Mouse (Mus musculus) forebrain, embryonic 14.5 days (tissue): ENCODE measurements around the gene Bmpr1b. TPM values are rescaled to one million over a fixed set of nuclear protein-coding genes. Genes with fewer than 3 reads are reported as not detected.
"Not testable (repeated sequence)": the region's sequence is repeated elsewhere in the genome, so short reads cannot be mapped to it uniquely, and the experiment has no call there.

Experiments
- ATAC-seq: fragments of 200-750 bp; cut with Nextera tagmentation; 2 replicates; pipeline ENCODE4 v1.8.0; 2017; ENCODE audit warnings: mild to moderate bottlenecking, moderate library complexity
- DNase-seq: peaks from one replicate; pipeline ENCODE4 v3.0.0-alpha.2; 2015; ENCODE audit warnings: low spot score
- H3K27ac ChIP-seq: fragments of 300-500 bp; sonication (generic); 2 replicates; pipeline ENCODE4 v1.5.1; 2014; ENCODE audit warnings: low read depth, mild to moderate bottlenecking, control low read depth, low read length, moderate library complexity
- H3K27me3 ChIP-seq: fragments of 300-500 bp; sonication (generic); replicated peaks from 2 replicates; pipeline ENCODE4 v1.6.1; 2014; ENCODE audit warnings: low read length, control low read depth, mixed read lengths; ENCODE audit not compliant: control insufficient read depth, insufficient read depth
- H3K36me3 ChIP-seq: fragments of 300-500 bp; sonication (generic); 2 replicates; pipeline ENCODE4 v1.6.1; 2014; ENCODE audit warnings: low read length, control low read depth; ENCODE audit not compliant: control insufficient read depth, insufficient read depth
- H3K4me1 ChIP-seq: fragments of 300-500 bp; sonication (generic); 2 replicates; pipeline ENCODE4 v1.6.1; 2014; ENCODE audit warnings: antibody characterized with exemption, low read length, control low read depth; ENCODE audit not compliant: control insufficient read depth, insufficient read depth
- H3K4me2 ChIP-seq: fragments of 300-500 bp; sonication (generic); 2 replicates; pipeline ENCODE4 v1.6.1; 2014; ENCODE audit warnings: mild to moderate bottlenecking, control low read depth, low read length
- H3K4me3 ChIP-seq: fragments of 300-500 bp; sonication (generic); 2 replicates; pipeline ENCODE4 v1.5.1; 2014; ENCODE audit warnings: low read depth, low read length, control low read depth
- H3K9ac ChIP-seq: fragments of 300-500 bp; sonication (generic); 2 replicates; pipeline ENCODE4 v1.6.1; 2014; ENCODE audit warnings: mild to moderate bottlenecking, low read length, control low read depth, moderate library complexity
- H3K9me3 ChIP-seq: fragments of 300-500 bp; sonication (generic); replicated peaks from 2 replicates; pipeline ENCODE4 v1.6.1; 2016; ENCODE audit warnings: low read length, control low read depth, mixed read lengths; ENCODE audit not compliant: control insufficient read depth
- WGBS: fragments of 180-500 bp; shearing (Covaris S2); extraction: QIAGEN DNeasy Blood & Tissue Kit; methylation state at CpG from one replicate; pipeline ENCODE4 v1.1.7; 2014; 5-methylcytosine and 5-hydroxymethylcytosine counted together
- polyA plus RNA-seq: library from polyadenylated mRNA; unstranded; fragments of >200 nt; fragmentation: Nextera tagmentation; extraction: Ambion mirVana; gene quantifications from 2 replicates; pipeline ENCODE4 v1.2.1, GENCODE M21; 2014

Bmpr1b gene
- polyA plus RNA-seq: 4.2 and 4.5 TPM in 2 replicates

GRCm38 (mm10) chr3:142168863-142169521 lies at the start of gene Bmpr1b:
Bmpr1b (minus strand) TSS chr3:142169425.
- DNase-seq: peak; percentile 84
- Histone ChIP-seq H3K4me3 (peak within 1 kb of the TSS; percentile 59), H3K4me1 (no peaks in the 10 kb centered on the region), H3K27me3 (no peaks in the 10 kb centered on the region), H3K9ac (peak within 1 kb of the TSS; percentile 74), H3K36me3 (no peaks in the 10 kb centered on the region), H3K9me3 (no peaks in the 10 kb centered on the region), H3K4me2 (peak within 1 kb of the TSS; percentile 84), H3K27ac (no peak within 1 kb of the TSS)
- ATAC-seq: peak; percentile 93
- WGBS: under 1% methylated on average over 65 of the region's 65 CpGs

GRCm38 (mm10) chr3:142212821-142213220 lies 43.6 kb upstream of the Bmpr1b start:
- Histone ChIP-seq H3K27ac (no peak overlapping the region), H3K4me3 (no peak overlapping the region), H3K4me1 (peaks cover 10% of the 10 kb centered on the region), H3K27me3 (no peaks in the 10 kb centered on the region), H3K4me2 (no peak overlapping the region), H3K9me3 (no peaks in the 10 kb centered on the region), H3K9ac (no peak overlapping the region), H3K36me3 (no peaks in the 10 kb centered on the region)
- ATAC-seq: no peak
- 76% methylated on average over 2 of the region's 2 CpGs for WGBS
- no peak for DNase-seq

DNA sequence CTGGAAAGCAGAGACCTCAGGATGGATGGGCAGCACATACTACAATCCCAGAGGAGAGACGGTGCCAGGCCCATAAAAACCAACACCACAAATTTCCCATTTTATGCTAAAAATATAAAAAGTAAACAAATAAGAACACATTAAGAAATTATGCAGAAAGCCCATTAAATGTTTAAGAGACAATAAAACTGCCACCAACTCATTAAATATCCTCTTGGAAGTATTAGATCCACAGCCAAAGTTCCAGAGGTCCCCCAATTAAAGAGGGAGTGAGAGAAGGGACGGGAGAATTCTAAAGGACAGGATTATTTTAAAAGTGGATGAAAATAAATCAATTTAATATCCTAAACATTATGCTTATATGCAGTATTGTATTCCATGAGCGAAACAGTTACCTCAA lies 43.0 kb upstream of the Bmpr1b start:
- Histone ChIP-seq H3K4me1 (peaks cover 10% of the 10 kb centered on the region), H3K9me3 (no peaks in the 10 kb centered on the region), H3K36me3 (no peaks in the 10 kb centered on the region), H3K4me2 (no peak overlapping the region), H3K4me3 (no peak overlapping the region), H3K9ac (no peak overlapping the region), H3K27me3 (no peaks in the 10 kb centered on the region), H3K27ac (no peak overlapping the region)
- DNase-seq (no peak), ATAC-seq (no peak)
- WGBS: 68% methylated on average over 3 of the region's 3 CpGs

DNA sequence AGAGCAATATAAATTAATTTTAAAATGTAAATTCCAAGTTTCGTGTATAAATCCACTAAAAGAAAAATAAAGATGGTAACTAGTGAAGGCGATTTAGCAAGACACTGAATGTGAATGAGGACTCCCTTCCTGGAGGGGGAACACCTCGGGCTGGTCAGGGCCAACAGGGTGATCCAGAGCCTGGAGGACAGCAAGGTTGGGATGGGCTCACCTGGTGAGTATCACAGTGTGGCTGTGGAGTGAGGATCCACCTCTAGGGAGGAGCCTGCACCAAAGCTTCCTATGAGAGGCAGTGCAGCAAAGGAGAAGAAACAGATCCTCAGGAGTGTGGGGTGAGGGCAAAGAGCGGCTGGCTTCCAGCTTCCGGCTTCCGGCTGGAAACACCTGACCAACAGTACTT lies 40.8 kb upstream of the Bmpr1b start:
- Histone ChIP-seq H3K4me1 (peaks cover 10% of the 10 kb centered on the region), H3K36me3 (no peaks in the 10 kb centered on the region), H3K4me2 (no peak overlapping the region), H3K9me3 (no peaks in the 10 kb centered on the region), H3K9ac (no peak overlapping the region), H3K27ac (no peak overlapping the region), H3K4me3 (no peak overlapping the region), H3K27me3 (no peaks in the 10 kb centered on the region)
- ATAC-seq: peak; percentile 54; the same call in 1 of the 2 replicates
- 82% methylated on average over 6 of the region's 6 CpGs for WGBS
- DNase-seq: no peak

DNA sequence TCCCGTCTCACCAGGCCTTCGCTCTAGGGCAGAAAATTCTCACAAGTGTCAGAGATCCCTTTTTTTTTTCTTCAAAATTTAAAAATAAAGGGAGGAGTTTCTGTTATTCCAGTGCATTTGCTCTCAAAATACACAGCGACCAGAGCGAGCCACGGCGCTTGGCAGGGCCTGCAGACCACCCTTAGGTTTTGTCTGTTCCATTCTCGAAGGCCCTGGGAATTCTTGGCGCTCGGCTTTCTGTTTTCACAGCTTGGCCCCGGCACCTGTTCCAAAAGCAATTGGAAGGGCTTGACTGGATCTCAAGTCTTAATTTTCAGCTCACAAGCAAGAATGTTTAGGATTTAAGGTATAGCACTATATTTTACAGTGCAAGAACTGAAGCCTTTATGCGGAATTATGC lies 39.8 kb upstream of the Bmpr1b start:
- peak; percentile 68 for DNase-seq
- Histone ChIP-seq H3K27me3 (no peaks in the 10 kb centered on the region), H3K36me3 (no peaks in the 10 kb centered on the region), H3K9me3 (no peaks in the 10 kb centered on the region), H3K4me2 (no peak overlapping the region), H3K9ac (no peak overlapping the region), H3K27ac (no peak overlapping the region), H3K4me1 (peaks cover 10% of the 10 kb centered on the region), H3K4me3 (no peak overlapping the region)
- WGBS: 45% methylated on average over 11 of the region's 11 CpGs
- no peak for ATAC-seq

DNA sequence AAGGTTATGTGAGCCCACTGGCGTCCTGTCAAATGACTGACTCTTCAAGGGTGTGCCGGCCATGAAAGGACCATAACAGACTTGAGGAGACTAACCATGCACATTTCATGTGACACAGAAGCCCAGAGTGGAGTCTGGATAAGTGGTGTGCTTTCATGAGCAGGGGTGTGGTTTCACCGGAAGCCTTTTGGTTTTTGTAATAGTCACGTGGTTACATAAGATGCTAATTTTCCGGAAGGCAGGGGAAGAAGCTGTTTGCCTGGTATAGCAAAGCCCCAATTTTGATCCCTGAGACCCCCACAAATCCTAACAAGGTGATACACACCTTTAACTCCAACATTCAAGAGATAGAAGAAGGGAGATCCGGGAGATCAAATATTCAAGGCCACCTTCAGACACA lies 38.3 kb upstream of the Bmpr1b start:
- DNase-seq (no peak), ATAC-seq (no peak)
- Histone ChIP-seq H3K9ac (no peak overlapping the region), H3K4me2 (no peak overlapping the region), H3K9me3 (no peaks in the 10 kb centered on the region), H3K27me3 (no peaks in the 10 kb centered on the region), H3K4me1 (peaks cover 10% of the 10 kb centered on the region), H3K27ac (no peak overlapping the region), H3K4me3 (no peak overlapping the region), H3K36me3 (no peaks in the 10 kb centered on the region)
- 92% methylated on average over 6 of the region's 6 CpGs for WGBS

- ATAC-seq (no peak), DNase-seq (no peak)
- 88% methylated on average over 3 of the region's 3 CpGs for whole genome bisulfite sequencing
- no peak overlapping the region for H3K27ac ChIP-seq
- no peaks in the 10 kb centered on the region for H3K27me3 ChIP-seq
- H3K36me3 ChIP-seq: no peaks in the 10 kb centered on the region
- H3K9me3 ChIP-seq: no peaks in the 10 kb centered on the region
- H3K4me3 ChIP-seq: no peak overlapping the region
- no peak overlapping the region for H3K4me2 ChIP-seq
- no peak overlapping the region for H3K9ac ChIP-seq
- peaks cover 10% of the 10 kb centered on the region for H3K4me1 ChIP-seq
These were observed 37.1 kb upstream of the Bmpr1b start for GRCm38 (mm10) chr3:142206316-142206715.

- ATAC-seq (no peak), DNase-seq (no peak)
- Histone ChIP-seq H3K4me2 (no peak overlapping the region), H3K27me3 (no peaks in the 10 kb centered on the region), H3K27ac (no peak overlapping the region), H3K9ac (no peak overlapping the region), H3K4me1 (no peaks in the 10 kb centered on the region), H3K4me3 (no peak overlapping the region), H3K36me3 (no peaks in the 10 kb centered on the region), H3K9me3 (no peaks in the 10 kb centered on the region)
- 88% methylated on average over 8 of the region's 8 CpGs for WGBS
These were observed 26.9 kb upstream of the Bmpr1b start for GRCm38 (mm10) chr3:142196142-142196541.

- H3K27ac ChIP-seq, H3K4me2 ChIP-seq, DNase-seq, H3K9me3 ChIP-seq, ATAC-seq, H3K27me3 ChIP-seq, H3K9ac ChIP-seq, H3K4me1 ChIP-seq, H3K36me3 ChIP-seq, H3K4me3 ChIP-seq: not testable (repeated sequence)
These were observed 22.4 kb upstream of the Bmpr1b start for GRCm38 (mm10) chr3:142191627-142192026.
